ENCODE assay signal across 17 mouse cellular contexts in genomic region chr1:132900945-132901344, GRCm38 (mm10). TPM values are rescaled to one million over a fixed set of nuclear protein-coding genes. Genes with fewer than 3 reads are reported as not detected.
"Had no signal": no experiment of that assay in that cellular context is flagged by ENCODE, and none has a peak within 500 bp of the region (broad histone marks: within the 10 kb centered on the region; RNA-seq: fewer than 3 reads in every experiment).

No protein-coding gene starts in this region.

- H3K27ac ChIP-seq: limb, embryonic 12.5 days; liver, embryonic 13.5 days; lung, embryonic 15.5 days; macrophage; midbrain, embryonic 15.5 days; neural tube, embryonic 12.5 days; stomach, embryonic 15.5 days had no signal

- DNase-seq: kidney, postnatal 25 days; liver; liver, embryonic 13.5 days; liver, postnatal 0 days; lung, postnatal 14 days; right cerebral cortex, postnatal 4 days; spleen, adult 18-20 months; thymus, adult 2 months; thymus, postnatal 25 days had no signal

- H3K36me3 ChIP-seq: limb, embryonic 12.5 days; liver, embryonic 13.5 days; lung, embryonic 15.5 days; midbrain, embryonic 15.5 days; neural tube, embryonic 12.5 days; stomach, embryonic 15.5 days had no signal

- ATAC-seq: liver, postnatal 0 days; midbrain, embryonic 15.5 days had no signal

- H3K4me1 ChIP-seq: liver, embryonic 13.5 days; lung, embryonic 15.5 days; megakaryocyte, embryonic 14.5 days; stomach, embryonic 15.5 days had no signal

- H3K9me3 ChIP-seq: limb, embryonic 12.5 days; liver, embryonic 13.5 days; lung, embryonic 15.5 days; midbrain, embryonic 15.5 days; neural tube, embryonic 12.5 days; stomach, embryonic 15.5 days had no signal

- H3K4me2 ChIP-seq: limb, embryonic 12.5 days; liver, embryonic 13.5 days; lung, embryonic 15.5 days; midbrain, embryonic 11.5 days; midbrain, embryonic 15.5 days; neural tube, embryonic 12.5 days; stomach, embryonic 15.5 days had no signal

- H3K4me3 ChIP-seq: limb, embryonic 12.5 days; liver, embryonic 13.5 days; lung, embryonic 15.5 days; megakaryocyte, embryonic 14.5 days; midbrain, embryonic 15.5 days; neural tube, embryonic 12.5 days; stomach, embryonic 15.5 days had no signal

- H3K9ac ChIP-seq: limb, embryonic 12.5 days; liver, embryonic 13.5 days; liver, postnatal 0 days; lung, embryonic 15.5 days; midbrain, embryonic 15.5 days; neural tube, embryonic 12.5 days; stomach, embryonic 15.5 days had no signal

- H3K27me3 ChIP-seq: liver, embryonic 13.5 days; lung, embryonic 15.5 days; midbrain, embryonic 15.5 days; neural tube, embryonic 12.5 days; stomach, embryonic 15.5 days had no signal

RNA-seq across cellular contexts. Expression of gene Lrrn2, which starts 20.9 kb away (rescaled TPM):
- polyA plus RNA-seq: liver, postnatal 0 days; macrophage had no signal
